Mouse (Mus musculus) megakaryocyte, embryonic 14.5 days (primary cell): ENCODE results near the gene Ankrd61. TPM values are rescaled to one million over a fixed set of nuclear protein-coding genes. Genes with fewer than 3 reads are reported as not detected.

Source experiments
- H3K27me3 ChIP-seq: replicated peaks from 2 replicates; pipeline ENCODE3; 2012; ENCODE audit warnings: inconsistent platforms
- H3K36me3 ChIP-seq: replicated peaks from 2 replicates; pipeline ENCODE3; 2012; ENCODE audit warnings: low read length, inconsistent platforms, mixed read lengths
- H3K4me1 ChIP-seq: 2 replicates; pipeline ENCODE4 v1.6.1; 2012; ENCODE audit warnings: inconsistent platforms
- H3K4me3 ChIP-seq: replicated peaks from 2 replicates; pipeline ENCODE3; 2012; ENCODE audit warnings: moderate library complexity, mild to moderate bottlenecking, inconsistent platforms
- H3K9me3 ChIP-seq: 2 replicates; pipeline ENCODE4 v1.6.1; 2012; ENCODE audit warnings: inconsistent platforms
- FLI1 ChIP-seq: IDR thresholded peaks from 2 replicates; pipeline ENCODE4 v1.6.1; 2012; ENCODE audit warnings: low read length, inconsistent platforms, mixed read lengths
- GATA1 ChIP-seq: IDR thresholded peaks from 3 replicates; pipeline ENCODE4 v1.6.1; 2012; ENCODE audit warnings: mixed read lengths, low read length, inconsistent platforms, borderline replicate concordance
- polyA plus RNA-seq: library from polyadenylated mRNA; stranded (reverse); fragments of >175 nt; gene quantifications from 2 replicates; pipeline ENCODE4 v1.2.3, GENCODE M21; 2012; ENCODE audit warnings: low replicate concordance; ENCODE audit not compliant: insufficient read depth

Ankrd61 gene
- polyA plus RNA-seq, 1 experiment, result not detected

- Histone ChIP-seq H3K4me3 (no peak overlapping the region), H3K27me3 (no peaks in the 10 kb centered on the region), H3K36me3 (peaks cover 93% of the 10 kb centered on the region), H3K4me1 (peaks cover 35% of the 10 kb centered on the region), H3K9me3 (no peaks in the 10 kb centered on the region)
- TF ChIP-seq GATA1 (no peak), FLI1 (no peak)
Observed at GRCm38 (mm10) chr5:143903813-143904212, 6.3 kb upstream of the Ankrd61 start.

DNA sequence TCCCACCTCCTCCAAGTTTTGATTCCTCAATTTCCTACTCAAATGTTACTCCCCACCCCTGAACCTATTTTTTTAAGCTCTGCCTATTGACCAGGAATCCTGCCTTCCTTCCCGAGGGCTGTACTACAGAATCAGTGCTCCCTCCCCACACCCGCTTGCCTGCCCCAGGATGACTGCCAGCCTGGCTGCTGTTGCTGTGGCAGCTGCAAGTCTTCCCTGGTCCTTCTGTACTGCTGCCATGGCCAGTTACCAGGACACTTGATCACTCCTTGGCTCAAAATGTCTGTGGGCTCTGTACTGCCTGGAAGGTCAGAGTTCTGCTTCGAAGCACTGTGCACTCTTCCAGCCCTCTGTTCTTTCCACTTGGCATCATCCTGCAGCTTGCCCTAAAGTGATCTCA is 4.6 kb upstream of the Ankrd61 start:
- H3K9me3 ChIP-seq, result no peaks in the 10 kb centered on the region
- H3K4me1 ChIP-seq, result peaks cover 21% of the 10 kb centered on the region
- peaks cover 99% of the 10 kb centered on the region for H3K36me3 ChIP-seq
- H3K27me3 ChIP-seq, result no peaks in the 10 kb centered on the region
- no peak overlapping the region for H3K4me3 ChIP-seq
- TF ChIP-seq FLI1 (no peak), GATA1 (no peak)

GRCm38 (mm10) chr5:143893396-143893795 is 4.1 kb downstream of the Ankrd61 start:
- Histone ChIP-seq H3K4me3 (peak overlapping the region; percentile 11), H3K36me3 (peaks cover 95% of the 10 kb centered on the region), H3K4me1 (peaks cover 22% of the 10 kb centered on the region), H3K9me3 (no peaks in the 10 kb centered on the region), H3K27me3 (no peaks in the 10 kb centered on the region)
- TF ChIP-seq FLI1 (no peak), GATA1 (peak; percentile 77; the same call in 2 of the 3 replicates)

DNA sequence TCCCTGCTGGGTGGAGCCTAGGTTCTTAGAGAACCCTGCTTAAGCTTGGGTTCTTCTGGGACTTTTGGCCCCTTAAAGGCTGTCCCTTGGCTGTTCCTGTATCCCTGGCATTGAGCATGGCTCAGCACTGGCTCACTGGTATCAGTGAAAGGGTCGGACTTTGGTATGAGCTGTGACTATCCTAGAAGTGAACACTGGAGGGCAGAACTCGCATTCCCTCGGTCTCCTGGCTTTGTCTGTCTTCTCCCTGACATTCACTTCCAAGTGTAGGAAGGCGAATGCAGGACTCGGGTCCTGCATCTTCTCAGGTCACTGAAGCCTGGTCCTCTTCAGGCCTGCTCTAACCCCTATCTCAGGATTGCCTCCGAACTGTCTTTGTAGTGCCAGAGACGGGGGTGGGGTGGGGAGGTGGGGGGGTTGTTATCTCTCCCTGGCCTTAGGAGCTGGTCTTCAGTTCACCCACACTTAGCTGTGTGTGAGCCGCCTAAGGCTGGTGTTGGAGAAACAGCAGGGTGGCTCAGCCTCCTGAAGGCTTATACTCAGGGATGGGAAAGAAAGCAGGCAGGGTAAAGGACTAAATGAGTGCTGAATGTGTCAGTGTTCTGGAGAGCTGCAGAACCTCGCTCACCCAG is 5.1 kb downstream of the Ankrd61 start:
- H3K9me3 ChIP-seq, result no peaks in the 10 kb centered on the region
- no peaks in the 10 kb centered on the region for H3K27me3 ChIP-seq
- H3K4me1 ChIP-seq, result peaks cover 22% of the 10 kb centered on the region
- H3K4me3 ChIP-seq, result no peak overlapping the region
- peaks cover 95% of the 10 kb centered on the region for H3K36me3 ChIP-seq
- TF ChIP-seq FLI1 (no peak), GATA1 (no peak)

DNA sequence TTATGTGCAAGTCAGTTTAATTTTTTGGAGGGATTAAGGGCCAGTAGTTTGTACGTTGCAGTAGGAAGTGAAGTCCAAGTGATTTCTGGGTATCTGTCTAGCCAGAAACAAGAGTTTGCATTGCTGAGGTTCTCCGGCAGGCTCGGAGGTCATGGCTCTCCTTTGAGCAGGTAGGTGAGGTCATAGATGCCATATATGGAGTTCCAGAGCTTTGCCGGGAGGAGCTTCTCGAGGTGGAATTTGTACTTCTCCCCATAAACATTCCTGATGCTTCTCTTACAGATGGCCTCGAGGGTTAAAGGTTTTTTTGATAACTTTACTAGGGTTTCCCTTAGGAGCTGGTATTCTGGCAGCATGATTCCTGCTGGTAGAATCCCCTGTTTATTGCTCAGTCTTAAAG is 6.7 kb downstream of the Ankrd61 start:
- H3K36me3 ChIP-seq, result peaks cover 95% of the 10 kb centered on the region
- H3K4me3 ChIP-seq, result no peak overlapping the region
- TF ChIP-seq FLI1, result no peak
- no peak for TF ChIP-seq GATA1
- H3K9me3 ChIP-seq, result peaks cover 4% of the 10 kb centered on the region; the same call in 1 of the 2 replicates
- no peaks in the 10 kb centered on the region for H3K27me3 ChIP-seq
- H3K4me1 ChIP-seq, result peaks cover 22% of the 10 kb centered on the region

GRCm38 (mm10) chr5:143885274-143885673 is 12.2 kb downstream of the Ankrd61 start:
- no peak for TF ChIP-seq GATA1
- no peak for TF ChIP-seq FLI1
- Histone ChIP-seq H3K4me1 (peaks cover 3% of the 10 kb centered on the region; the same call in 1 of the 2 replicates), H3K9me3 (peaks cover 17% of the 10 kb centered on the region; the same call in 1 of the 2 replicates), H3K36me3 (peaks cover 100% of the 10 kb centered on the region), H3K4me3 (no peak overlapping the region), H3K27me3 (no peaks in the 10 kb centered on the region)

- TF ChIP-seq FLI1 (no peak), GATA1 (no peak)
- no peak overlapping the region for H3K4me3 ChIP-seq
- peaks cover 80% of the 10 kb centered on the region for H3K36me3 ChIP-seq
- H3K9me3 ChIP-seq, result no peaks in the 10 kb centered on the region
- peaks cover 37% of the 10 kb centered on the region for H3K4me1 ChIP-seq
- no peaks in the 10 kb centered on the region for H3K27me3 ChIP-seq
Observed at GRCm38 (mm10) chr5:143874571-143874970, 22.9 kb downstream of the Ankrd61 start.

- H3K27me3 ChIP-seq, result no peaks in the 10 kb centered on the region
- H3K36me3 ChIP-seq, result peaks cover 52% of the 10 kb centered on the region
- no peak for TF ChIP-seq GATA1
- no peak for TF ChIP-seq FLI1
- peaks cover 33% of the 10 kb centered on the region for H3K4me1 ChIP-seq
- H3K4me3 ChIP-seq, result no peak overlapping the region
- H3K9me3 ChIP-seq, result no peaks in the 10 kb centered on the region
Observed at GRCm38 (mm10) chr5:143871547-143872169, 25.8 kb downstream of the Ankrd61 start.

Other genes with a start within 250 kb of the Ankrd61 start
- 3.0 and 8.2 TPM in 2 replicates for gene Usp42, start 165.4 kb downstream of the Ankrd61 start, polyA plus RNA-seq
- 12.5 and 17.8 TPM in 2 replicates for gene Eif2ak1, start 79.9 kb downstream of the Ankrd61 start, polyA plus RNA-seq
- gene Aimp2, start 12.2 kb upstream of the Ankrd61 start, polyA plus RNA-seq, result 23.9 and 30.8 TPM in 2 replicates
- gene Pms2, start 12.3 kb upstream of the Ankrd61 start, polyA plus RNA-seq, result 0.35 and 1.1 TPM in 2 replicates
- gene Gm42421, start 30.5 kb upstream of the Ankrd61 start, polyA plus RNA-seq, result not detected in 2 replicates
- not detected in 2 replicates for gene Rsph10b, start 35.4 kb upstream of the Ankrd61 start, polyA plus RNA-seq
- 17.2 and 33.1 TPM in 2 replicates for gene Ccz1, start 117.2 kb upstream of the Ankrd61 start, polyA plus RNA-seq
- not detected in 2 replicates for gene Ocm, start 129.0 kb upstream of the Ankrd61 start, polyA plus RNA-seq
- 2.0 and 2.8 TPM in 2 replicates for gene Lmtk2, start 202.8 kb upstream of the Ankrd61 start, polyA plus RNA-seq